Mouse (Mus musculus) midbrain, embryonic 16.5 days (tissue): Measurements from ENCODE around the gene Zfp853. TPM values are rescaled to one million over a fixed set of nuclear protein-coding genes. Genes with fewer than 3 reads are reported as not detected.

ENCODE experiments used
- ATAC-seq: fragments of 200-750 bp; cut with Nextera tagmentation; 2 replicates; pipeline ENCODE4 v1.8.0; 2017; ENCODE audit warnings: moderate TSS enrichment
- H3K27ac ChIP-seq: fragments of 300-500 bp; sonication (generic); 2 replicates; pipeline ENCODE4 v1.5.1; 2014; ENCODE audit warnings: mild to moderate bottlenecking, low read length, mixed read lengths
- H3K27me3 ChIP-seq: fragments of 300-500 bp; sonication (generic); 2 replicates; pipeline ENCODE4 v1.6.1; 2014; ENCODE audit warnings: low read depth, low read length, mixed read lengths; ENCODE audit not compliant: control insufficient read depth, insufficient read depth
- H3K36me3 ChIP-seq: fragments of 300-500 bp; sonication (generic); 2 replicates; pipeline ENCODE4 v1.6.1; 2014; ENCODE audit warnings: mild to moderate bottlenecking, low read length, moderate library complexity, mixed read lengths; ENCODE audit not compliant: control insufficient read depth, insufficient read depth
- H3K4me1 ChIP-seq: fragments of 300-500 bp; sonication (generic); 2 replicates; pipeline ENCODE4 v1.6.1; 2014; ENCODE audit warnings: mild to moderate bottlenecking, low read length, mixed read lengths; ENCODE audit not compliant: control insufficient read depth, insufficient read depth
- H3K4me2 ChIP-seq: fragments of 300-500 bp; sonication (generic); 2 replicates; pipeline ENCODE4 v1.6.1; 2014; ENCODE audit warnings: mild to moderate bottlenecking, low read length, mixed read lengths
- H3K4me3 ChIP-seq: fragments of 300-500 bp; sonication (generic); 2 replicates; pipeline ENCODE4 v1.5.1; 2014; ENCODE audit warnings: low read depth, mild to moderate bottlenecking, low read length, moderate library complexity, mixed read lengths
- H3K9ac ChIP-seq: fragments of 300-500 bp; sonication (generic); 2 replicates; pipeline ENCODE4 v1.6.1; 2014; ENCODE audit warnings: low read depth, low read length, mixed read lengths
- H3K9me3 ChIP-seq: fragments of 300-500 bp; sonication (generic); replicated peaks from 2 replicates; pipeline ENCODE4 v1.6.1; 2014; ENCODE audit warnings: mild to moderate bottlenecking, low read length, mixed read lengths; ENCODE audit not compliant: control insufficient read depth, poor library complexity, severe bottlenecking
- whole genome bisulfite sequencing: fragments of 180-500 bp; shearing (Covaris S2); extraction: QIAGEN DNeasy Blood & Tissue Kit; methylation state at CpG from one replicate; pipeline ENCODE4 v1.1.7; 2014; 5-methylcytosine and 5-hydroxymethylcytosine counted together
- polyA plus RNA-seq: library from polyadenylated mRNA; unstranded; fragments of >200 nt; fragmentation: Nextera tagmentation; extraction: Ambion mirVana; gene quantifications from 2 replicates; pipeline ENCODE4 v1.2.1, GENCODE M21; 2015

Gene Zfp853
- polyA plus RNA-seq, 1 experiment from 2014 or later = 0.48 TPM

DNA sequence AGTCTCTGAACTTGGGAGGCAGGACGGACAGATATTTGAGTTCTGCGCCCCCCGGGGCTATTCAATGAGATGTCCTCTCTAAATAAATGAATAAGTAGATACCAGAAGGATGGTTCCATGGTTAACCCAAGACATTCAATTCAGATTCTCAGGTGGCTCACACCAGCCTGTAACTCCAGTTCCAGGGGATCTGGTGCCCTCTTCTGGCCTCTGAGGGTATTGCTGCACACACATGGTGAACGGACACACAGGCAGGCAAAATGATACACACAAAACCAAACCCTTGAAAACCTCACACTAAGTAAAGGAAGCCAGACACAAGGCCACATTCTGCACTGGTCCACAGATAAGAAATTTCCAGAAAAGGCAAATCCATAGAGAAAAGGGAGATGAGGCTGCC, 6.3 kb upstream of the Zfp853 start:
- H3K4me2 ChIP-seq = no peak overlapping the region
- no peak for ATAC-seq
- 91% methylated on average over 4 of the region's 4 CpGs for WGBS
- peaks cover 24% of the 10 kb centered on the region for H3K36me3 ChIP-seq
- H3K9ac ChIP-seq = no peak overlapping the region
- H3K27ac ChIP-seq = no peak overlapping the region
- no peak overlapping the region for H3K4me3 ChIP-seq
- H3K27me3 ChIP-seq = no peaks in the 10 kb centered on the region
- H3K9me3 ChIP-seq = no peaks in the 10 kb centered on the region; the same call in 1 of the 2 replicates
- H3K4me1 ChIP-seq = no peaks in the 10 kb centered on the region

DNA sequence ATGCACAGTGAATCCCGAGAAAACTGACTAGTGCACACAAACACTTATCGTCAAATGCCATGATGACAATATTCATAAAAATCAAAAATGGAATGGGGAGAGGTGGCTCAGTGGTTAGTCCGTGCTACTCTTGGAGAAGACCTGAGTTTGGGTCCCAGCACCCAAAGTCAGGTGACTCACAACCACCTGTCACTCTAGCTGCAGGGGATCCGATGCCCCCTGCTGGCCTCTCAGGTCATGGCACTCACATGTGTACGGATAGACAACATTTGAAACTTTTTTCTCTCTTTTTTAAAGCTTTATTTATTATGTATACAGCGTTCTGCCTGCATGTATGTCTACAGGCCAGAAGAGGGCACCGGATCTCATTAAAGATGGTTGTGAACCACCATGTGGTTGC, 5.0 kb upstream of the Zfp853 start:
- no peak for ATAC-seq
- Histone ChIP-seq H3K27ac (no peak overlapping the region), H3K4me1 (peaks cover 3% of the 10 kb centered on the region), H3K4me3 (no peak overlapping the region), H3K9ac (no peak overlapping the region), H3K36me3 (peaks cover 21% of the 10 kb centered on the region), H3K27me3 (peaks cover 6% of the 10 kb centered on the region), H3K4me2 (no peak overlapping the region), H3K9me3 (no peaks in the 10 kb centered on the region; the same call in 1 of the 2 replicates)
- 95% methylated on average over 7 of the region's 7 CpGs for WGBS

DNA sequence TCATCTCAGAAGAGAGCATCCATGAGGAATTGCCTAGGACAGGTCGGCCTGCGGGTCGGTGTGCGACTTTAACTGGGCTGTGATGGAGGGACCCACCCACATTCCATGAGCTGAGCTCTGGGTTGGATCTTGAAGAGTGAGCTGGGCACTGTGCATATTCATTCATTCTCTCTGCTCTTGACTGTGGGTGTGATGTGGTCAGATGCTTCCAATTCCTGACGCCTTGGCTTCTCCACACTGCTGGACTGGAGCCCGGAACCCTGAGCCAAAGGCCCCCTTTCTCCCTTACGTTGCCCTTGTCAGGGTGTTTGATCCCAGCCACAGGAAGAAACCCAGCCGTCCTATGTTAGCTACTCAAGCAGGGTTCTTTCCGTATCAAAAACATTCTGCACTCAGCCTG, 4.6 kb upstream of the Zfp853 start:
- H3K36me3 ChIP-seq = peaks cover 21% of the 10 kb centered on the region
- no peak overlapping the region for H3K4me3 ChIP-seq
- H3K9ac ChIP-seq = no peak overlapping the region
- no peaks in the 10 kb centered on the region; the same call in 1 of the 2 replicates for H3K9me3 ChIP-seq
- no peak overlapping the region for H3K4me2 ChIP-seq
- WGBS = 92% methylated on average over 9 of the region's 9 CpGs
- no peak overlapping the region for H3K27ac ChIP-seq
- H3K27me3 ChIP-seq = peaks cover 8% of the 10 kb centered on the region
- peaks cover 7% of the 10 kb centered on the region for H3K4me1 ChIP-seq
- no peak for ATAC-seq

DNA sequence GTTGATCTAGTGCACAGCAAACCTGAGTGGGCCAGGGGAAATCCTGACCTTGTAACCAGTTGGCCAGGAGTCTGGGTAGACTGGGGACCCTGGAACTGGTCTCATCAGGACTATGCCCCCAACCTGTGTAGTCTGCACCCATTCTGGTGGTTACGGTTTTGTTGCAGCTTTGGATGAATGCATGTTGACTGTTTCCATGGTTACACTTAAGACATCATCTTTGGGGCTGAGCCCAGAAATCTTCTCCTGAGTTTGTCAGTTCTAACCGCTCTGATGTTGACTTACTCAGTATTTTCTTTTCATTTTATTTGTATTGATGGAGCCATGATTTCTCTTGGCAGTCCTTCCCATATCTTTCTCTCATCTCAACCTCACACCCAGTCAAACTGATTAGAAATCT, 1.9 kb upstream of the Zfp853 start:
- ATAC-seq = no peak
- no peak overlapping the region for H3K4me3 ChIP-seq
- H3K27ac ChIP-seq = no peak overlapping the region
- 75% methylated on average over 2 of the region's 2 CpGs for WGBS
- peaks cover 8% of the 10 kb centered on the region for H3K4me1 ChIP-seq
- H3K9ac ChIP-seq = no peak overlapping the region
- peaks cover 10% of the 10 kb centered on the region for H3K36me3 ChIP-seq
- no peak overlapping the region for H3K4me2 ChIP-seq
- H3K27me3 ChIP-seq = peaks cover 20% of the 10 kb centered on the region
- no peaks in the 10 kb centered on the region; the same call in 1 of the 2 replicates for H3K9me3 ChIP-seq

DNA sequence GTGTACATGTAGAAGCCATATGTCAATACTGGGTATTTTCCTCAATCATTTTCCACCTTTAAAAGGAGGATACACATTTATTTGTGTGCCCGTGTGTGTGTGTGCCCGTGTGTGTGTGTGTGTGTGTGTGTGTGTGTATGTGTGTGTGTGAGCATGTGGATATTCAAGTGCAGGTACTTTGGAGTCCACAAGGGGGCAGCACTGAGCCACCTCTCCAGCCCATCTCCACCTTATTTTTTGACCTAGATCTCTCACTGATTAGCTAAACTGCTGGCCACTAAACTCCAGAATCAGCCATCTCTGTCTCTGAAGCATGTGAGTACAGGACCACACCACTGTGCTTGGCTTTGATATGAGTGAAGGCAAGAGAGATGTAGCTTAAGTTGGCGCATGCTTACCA, 1.4 kb upstream of the Zfp853 start:
- Histone ChIP-seq H3K27ac (no peak overlapping the region), H3K4me3 (no peak overlapping the region), H3K36me3 (peaks cover 6% of the 10 kb centered on the region), H3K9me3 (no peaks in the 10 kb centered on the region; the same call in 1 of the 2 replicates), H3K9ac (no peak overlapping the region), H3K4me1 (peaks cover 8% of the 10 kb centered on the region), H3K4me2 (no peak overlapping the region), H3K27me3 (peaks cover 22% of the 10 kb centered on the region)
- ATAC-seq = no peak
- 92% methylated on average over 3 of the region's 3 CpGs for WGBS

DNA sequence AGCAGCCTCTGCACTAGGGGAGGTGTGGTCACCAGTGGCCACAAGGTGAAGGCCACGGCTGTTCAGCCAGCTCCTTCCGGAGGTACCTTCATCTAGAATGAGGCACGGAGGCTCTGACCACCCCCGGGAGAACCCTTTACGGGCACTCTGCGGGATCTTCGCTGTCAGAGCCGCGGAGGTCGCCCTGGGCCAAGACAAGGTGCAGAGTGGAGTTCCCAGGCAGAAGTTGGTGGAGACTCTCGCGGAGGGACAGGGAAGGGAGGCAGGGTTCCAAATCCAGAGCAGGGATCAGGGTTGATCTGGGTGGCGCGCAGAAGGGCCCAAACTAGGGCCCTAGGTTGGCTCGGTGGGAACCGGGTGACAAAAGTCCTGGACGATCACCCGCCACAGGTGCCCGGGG, 544 bp downstream of the Zfp853 start:
- Histone ChIP-seq H3K36me3 (no peaks in the 10 kb centered on the region), H3K4me1 (peaks cover 9% of the 10 kb centered on the region), H3K4me3 (peak overlapping the region; percentile 57), H3K27me3 (peaks cover 42% of the 10 kb centered on the region), H3K9ac (peak overlapping the region; percentile 82), H3K4me2 (peak overlapping the region; percentile 90), H3K27ac (no peak overlapping the region), H3K9me3 (no peaks in the 10 kb centered on the region; the same call in 1 of the 2 replicates)
- no peak; the same call in 1 of the 2 replicates for ATAC-seq
- 2% methylated on average over 17 of the region's 19 CpGs for WGBS

DNA sequence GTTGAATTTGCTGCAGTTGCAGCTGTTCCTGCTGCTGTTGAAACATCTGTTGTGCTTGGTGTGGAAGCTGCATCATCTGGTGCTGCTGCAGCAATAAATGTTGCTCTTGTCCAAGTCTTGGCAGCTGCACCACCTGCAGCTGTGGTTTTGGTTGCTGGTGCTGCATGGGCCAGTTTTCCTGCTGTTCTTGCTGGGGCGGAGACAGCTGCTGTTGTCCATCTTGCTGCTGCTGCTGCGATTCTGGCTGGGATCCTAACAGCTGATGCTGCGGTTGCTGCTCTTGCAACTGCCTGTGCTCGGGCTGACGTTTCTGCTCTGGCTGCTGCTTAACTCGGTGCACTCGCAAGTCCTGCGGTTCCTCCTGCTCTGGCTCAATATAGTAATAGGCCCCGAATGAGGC, 4.1 kb downstream of the Zfp853 start:
- peaks cover 55% of the 10 kb centered on the region for H3K27me3 ChIP-seq
- 79% methylated on average over 9 of the region's 9 CpGs for WGBS

DNA sequence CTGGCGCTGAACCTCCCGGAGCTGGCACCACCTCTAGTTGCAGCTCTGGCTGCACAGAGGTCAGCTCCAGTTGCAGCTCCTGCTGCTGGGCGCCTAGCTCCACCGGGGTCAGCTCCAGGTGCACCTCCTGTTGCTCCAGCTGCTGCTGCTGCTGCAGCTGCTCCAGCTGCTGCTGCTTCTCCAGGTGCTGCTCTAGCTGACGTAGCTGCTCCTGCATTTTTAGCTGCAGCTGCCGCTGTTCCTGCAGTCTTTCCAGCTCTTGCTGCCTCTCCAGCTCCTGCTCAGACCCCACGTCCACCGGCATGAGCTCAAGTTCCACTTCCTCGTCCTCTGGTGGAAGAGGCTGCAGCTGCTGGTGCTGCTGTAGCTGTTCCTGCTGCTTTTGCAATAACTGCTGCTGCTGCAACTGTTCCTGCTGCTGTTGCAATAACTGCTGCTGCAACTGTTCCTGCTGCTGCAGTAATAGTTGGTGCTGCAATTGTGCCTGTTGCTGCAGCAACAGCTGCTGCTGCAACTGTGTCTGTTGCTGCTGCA, 5.0 kb downstream of the Zfp853 start:
- Histone ChIP-seq H3K4me1 (peaks cover 9% of the 10 kb centered on the region), H3K4me3 (peak overlapping the region; percentile 20), H3K9me3 (no peaks in the 10 kb centered on the region), H3K36me3 (no peaks in the 10 kb centered on the region), H3K27me3 (peaks cover 49% of the 10 kb centered on the region), H3K27ac (no peak overlapping the region), H3K4me2 (peak overlapping the region; percentile 44), H3K9ac (0 out of 2 replicates have a peak overlapping the region, but pooled peaks have one; percentile 46)
- WGBS = 15% methylated on average over 9 of the region's 9 CpGs
- ATAC-seq = no peak

More for the DNA sequence above, 4.1 kb downstream of the Zfp853 start:
- Histone ChIP-seq H3K36me3 (no peaks in the 10 kb centered on the region), H3K9ac (no peak overlapping the region), H3K4me2 (no peak overlapping the region), H3K4me1 (peaks cover 12% of the 10 kb centered on the region), H3K27ac (no peak overlapping the region), H3K4me3 (no peak overlapping the region), H3K9me3 (no peaks in the 10 kb centered on the region)
- no peak for ATAC-seq

DNA sequence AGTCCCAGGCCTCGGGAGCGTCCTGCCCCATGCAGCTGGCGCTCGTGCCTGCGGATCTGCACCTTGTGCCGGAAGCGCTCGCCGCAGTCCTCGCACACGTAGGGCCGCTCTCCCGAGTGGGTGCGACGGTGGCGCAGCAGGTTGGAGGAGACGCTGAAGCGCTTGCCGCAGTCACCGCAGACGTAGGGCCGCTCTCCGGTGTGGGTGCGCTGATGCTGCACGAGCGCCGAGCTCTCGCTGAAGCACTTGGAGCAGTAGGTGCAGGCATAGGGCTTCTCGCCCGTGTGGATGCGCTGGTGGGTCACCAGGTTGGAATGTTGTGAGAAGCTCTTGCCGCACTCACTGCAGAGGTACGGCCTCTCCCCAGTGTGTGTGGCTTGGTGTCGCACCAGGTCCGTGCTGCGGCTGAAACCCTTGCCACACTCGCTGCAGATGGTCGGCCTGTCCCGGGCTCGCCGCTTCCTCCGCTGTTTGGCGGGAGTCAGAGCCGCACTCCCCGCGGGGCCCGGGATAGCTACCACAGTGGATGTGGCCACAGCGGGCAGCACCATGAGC, 5.6 kb downstream of the Zfp853 start:
- H3K27me3 ChIP-seq = peaks cover 46% of the 10 kb centered on the region
- peak overlapping the region; percentile 44 for H3K4me2 ChIP-seq
- WGBS = 3% methylated on average over 48 of the region's 48 CpGs
- H3K27ac ChIP-seq = no peak overlapping the region
- no peak for ATAC-seq
- H3K9ac ChIP-seq = 0 out of 2 replicates have a peak overlapping the region, but pooled peaks have one; percentile 46
- no peaks in the 10 kb centered on the region for H3K9me3 ChIP-seq
- peak overlapping the region; percentile 20 for H3K4me3 ChIP-seq
- H3K4me1 ChIP-seq = peaks cover 4% of the 10 kb centered on the region; the same call in 1 of the 2 replicates
- H3K36me3 ChIP-seq = no peaks in the 10 kb centered on the region
